Mouse (Mus musculus) neural tube, embryonic 13.5 days (tissue): ENCODE measurements around the gene Mpzl1. TPM values are rescaled to one million over a fixed set of nuclear protein-coding genes. Genes with fewer than 3 reads are reported as not detected.

Experiments
- ATAC-seq: fragments of 200-750 bp; cut with Nextera tagmentation; 2 replicates; pipeline ENCODE4 v1.8.0; 2017; ENCODE audit warnings: low read depth, mild to moderate bottlenecking, moderate TSS enrichment, moderate library complexity
- H3K27ac ChIP-seq: fragments of 300-500 bp; sonication (generic); replicated peaks from 2 replicates; pipeline ENCODE4 v1.5.1; 2015; ENCODE audit warnings: moderate library complexity, mild to moderate bottlenecking, inconsistent platforms
- H3K27me3 ChIP-seq: fragments of 300-500 bp; sonication (generic); 2 replicates; pipeline ENCODE4 v1.6.1; 2015; ENCODE audit warnings: mild to moderate bottlenecking, inconsistent platforms
- H3K36me3 ChIP-seq: fragments of 300-500 bp; sonication (generic); 2 replicates; pipeline ENCODE4 v1.6.1; 2015; ENCODE audit warnings: mild to moderate bottlenecking, inconsistent platforms
- H3K4me1 ChIP-seq: fragments of 300-500 bp; sonication (generic); replicated peaks from 2 replicates; pipeline ENCODE4 v1.6.1; 2015; ENCODE audit warnings: inconsistent platforms
- H3K4me2 ChIP-seq: fragments of 300-500 bp; sonication (generic); 2 replicates; pipeline ENCODE4 v1.6.1; 2015; ENCODE audit warnings: inconsistent platforms, mild to moderate bottlenecking, moderate library complexity
- H3K4me3 ChIP-seq: fragments of 300-500 bp; sonication (generic); 2 replicates; pipeline ENCODE4 v1.5.1; 2015; ENCODE audit warnings: mild to moderate bottlenecking, inconsistent platforms
- H3K9ac ChIP-seq: fragments of 300-500 bp; sonication (generic); 2 replicates; pipeline ENCODE4 v1.6.1; 2015; ENCODE audit warnings: moderate library complexity, mild to moderate bottlenecking, inconsistent platforms
- H3K9me3 ChIP-seq: fragments of 300-500 bp; sonication (generic); 2 replicates; pipeline ENCODE4 v1.6.1; 2016; ENCODE audit warnings: inconsistent platforms
- WGBS: fragments of 180-500 bp; shearing (Covaris S2); methylation state at CpG from one replicate; pipeline ENCODE4 v1.1.7; 2015; 5-methylcytosine and 5-hydroxymethylcytosine counted together
- polyA plus RNA-seq: library from polyadenylated mRNA; unstranded; fragments of >200 nt; fragmentation: Nextera tagmentation; extraction: Ambion mirVana; gene quantifications from 2 replicates; pipeline ENCODE4 v1.2.1, GENCODE M21; 2015

Mpzl1 gene
- polyA plus RNA-seq, 1 experiment from 2014 or later: 159 TPM

DNA sequence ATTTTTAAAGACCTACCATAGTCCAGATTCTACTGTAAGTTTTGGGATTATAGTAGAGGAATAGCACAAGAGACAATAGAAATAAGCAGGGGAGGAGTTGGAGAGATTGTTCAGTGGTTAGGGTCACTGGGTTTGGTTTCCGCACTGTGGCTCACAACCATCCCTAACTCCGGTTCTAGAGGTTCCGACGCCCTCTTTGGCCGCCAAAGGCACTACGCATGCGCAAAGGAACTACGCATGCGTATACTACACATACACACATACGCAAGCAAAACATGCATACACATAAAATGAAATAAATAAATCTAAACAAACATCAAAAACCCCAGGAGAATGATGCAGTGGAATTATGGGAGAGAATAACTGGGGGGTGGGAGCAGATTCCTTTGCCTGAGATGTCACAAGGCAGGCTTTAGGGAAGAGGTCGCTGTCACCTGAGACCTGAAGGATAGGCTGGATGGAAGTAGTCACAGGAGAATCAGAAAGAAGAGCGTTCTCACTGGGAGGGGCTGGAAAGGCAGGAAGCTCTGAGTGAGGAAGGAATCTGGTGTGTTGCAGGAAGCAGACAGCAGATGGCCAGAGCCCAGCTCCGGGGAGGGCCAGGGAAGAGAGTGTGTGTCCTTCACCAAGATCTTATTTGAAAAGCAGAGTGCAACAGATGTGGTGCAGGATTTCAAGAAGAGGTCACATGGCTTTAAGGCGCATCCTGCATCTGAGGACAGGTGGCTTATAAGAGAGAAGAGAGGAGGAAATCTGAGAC lies 19.0 kb upstream of the Mpzl1 start:
- ATAC-seq: no peak
- Histone ChIP-seq H3K36me3 (no peaks in the 10 kb centered on the region), H3K9ac (no peak overlapping the region), H3K4me2 (no peak overlapping the region), H3K27ac (no peak overlapping the region), H3K9me3 (no peaks in the 10 kb centered on the region), H3K4me1 (no peaks in the 10 kb centered on the region), H3K4me3 (no peak overlapping the region), H3K27me3 (no peaks in the 10 kb centered on the region)
- WGBS: 87% methylated on average over 14 of the region's 14 CpGs

DNA sequence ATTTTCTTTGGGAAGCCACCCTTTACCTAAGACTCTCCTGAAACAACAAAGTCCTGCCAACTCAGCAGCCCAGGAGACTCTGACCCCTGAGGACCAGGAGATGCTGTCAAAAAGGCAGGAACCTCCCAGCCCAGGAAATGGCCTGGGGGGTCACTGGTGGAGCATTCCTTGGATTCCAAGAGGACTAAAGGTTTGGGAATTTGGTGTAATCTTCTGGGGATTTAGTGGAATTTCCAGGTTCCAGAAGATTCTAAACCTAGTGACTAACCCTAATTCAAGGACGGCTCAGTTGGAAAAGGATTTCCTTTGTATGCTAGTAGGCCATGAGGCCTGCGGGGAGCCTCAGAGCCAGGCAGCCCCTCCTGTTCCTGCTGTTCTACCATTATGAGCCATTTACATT lies 18.2 kb upstream of the Mpzl1 start:
- Histone ChIP-seq H3K9ac (no peak overlapping the region), H3K4me2 (no peak overlapping the region), H3K9me3 (no peaks in the 10 kb centered on the region), H3K4me1 (no peaks in the 10 kb centered on the region), H3K27ac (no peak overlapping the region), H3K36me3 (no peaks in the 10 kb centered on the region), H3K4me3 (no peak overlapping the region), H3K27me3 (no peaks in the 10 kb centered on the region)
- WGBS: 75% methylated on average over 2 of the region's 2 CpGs
- no peak for ATAC-seq

DNA sequence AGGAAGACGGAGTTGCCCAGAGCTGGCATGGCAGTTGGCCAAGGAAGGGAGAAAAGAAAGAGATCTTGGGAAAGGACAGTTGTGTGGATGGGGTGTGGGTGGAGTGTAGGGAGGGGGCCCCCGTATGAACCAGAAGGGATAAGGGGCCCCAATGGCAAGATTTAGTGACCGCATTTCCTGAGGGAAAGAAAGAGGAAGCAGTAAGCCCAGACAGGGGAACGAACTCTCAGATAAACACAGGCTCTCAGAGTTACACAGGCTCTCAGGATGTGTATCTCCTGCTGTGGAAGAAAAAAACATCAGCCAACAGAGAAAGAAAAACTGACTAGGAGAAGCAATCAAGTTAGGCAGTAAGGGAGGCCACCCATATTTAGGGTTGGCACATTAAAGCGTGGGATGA lies 16.8 kb upstream of the Mpzl1 start:
- no peak for ATAC-seq
- WGBS: 69% methylated on average over 5 of the region's 5 CpGs
- no peak overlapping the region for H3K4me3 ChIP-seq
- H3K4me1 ChIP-seq: no peaks in the 10 kb centered on the region
- H3K27ac ChIP-seq: no peak overlapping the region
- H3K27me3 ChIP-seq: no peaks in the 10 kb centered on the region
- no peak overlapping the region for H3K9ac ChIP-seq
- no peaks in the 10 kb centered on the region for H3K9me3 ChIP-seq
- no peak overlapping the region for H3K4me2 ChIP-seq
- no peaks in the 10 kb centered on the region for H3K36me3 ChIP-seq

DNA sequence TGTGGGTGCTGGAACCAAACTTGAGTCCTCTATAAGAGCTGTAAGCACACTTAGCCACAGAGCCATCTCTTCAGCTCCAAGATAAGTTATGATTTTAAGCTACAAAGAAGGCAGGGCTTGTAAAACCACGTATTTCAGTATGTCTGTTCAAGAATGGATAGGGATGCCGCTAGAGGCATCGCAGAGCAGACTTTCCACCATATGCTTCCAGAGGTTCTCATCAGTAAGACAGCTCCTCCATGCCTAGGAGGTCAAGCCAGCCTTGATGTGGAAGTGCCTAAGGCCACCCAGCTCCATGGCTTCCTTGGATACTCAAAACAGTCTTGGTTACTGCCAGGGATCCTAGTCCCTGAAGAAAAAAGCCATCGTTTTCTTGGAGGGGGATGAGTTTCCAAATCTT lies 10.8 kb upstream of the Mpzl1 start:
- ATAC-seq: no peak
- WGBS: 84% methylated on average over 4 of the region's 4 CpGs

DNA sequence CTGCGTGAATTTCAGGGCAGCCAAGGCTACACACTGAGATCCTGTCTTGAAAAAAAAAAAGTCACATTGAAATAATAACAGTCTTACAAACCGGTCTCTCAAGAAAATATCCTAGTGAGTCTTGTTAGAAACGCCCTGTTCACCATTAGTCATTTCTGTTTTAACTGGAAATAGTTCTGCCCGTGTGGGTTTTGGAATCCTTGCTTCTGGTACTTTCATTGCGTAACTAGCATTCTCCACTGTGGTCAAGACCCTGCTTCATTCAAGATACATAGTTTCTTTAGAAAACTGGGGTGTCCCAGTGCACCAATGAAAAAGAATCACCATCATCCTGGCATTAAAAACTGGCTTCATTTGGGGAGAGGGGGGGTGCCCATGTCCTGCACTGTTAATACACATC lies 9.4 kb upstream of the Mpzl1 start:
- Histone ChIP-seq H3K4me1 (no peaks in the 10 kb centered on the region), H3K4me2 (no peak overlapping the region)

More for the DNA sequence above, 10.8 kb upstream of the Mpzl1 start:
- Histone ChIP-seq H3K27ac (no peak overlapping the region), H3K4me2 (no peak overlapping the region), H3K9ac (no peak overlapping the region), H3K4me1 (no peaks in the 10 kb centered on the region), H3K36me3 (no peaks in the 10 kb centered on the region), H3K4me3 (no peak overlapping the region), H3K9me3 (no peaks in the 10 kb centered on the region), H3K27me3 (no peaks in the 10 kb centered on the region)

DNA sequence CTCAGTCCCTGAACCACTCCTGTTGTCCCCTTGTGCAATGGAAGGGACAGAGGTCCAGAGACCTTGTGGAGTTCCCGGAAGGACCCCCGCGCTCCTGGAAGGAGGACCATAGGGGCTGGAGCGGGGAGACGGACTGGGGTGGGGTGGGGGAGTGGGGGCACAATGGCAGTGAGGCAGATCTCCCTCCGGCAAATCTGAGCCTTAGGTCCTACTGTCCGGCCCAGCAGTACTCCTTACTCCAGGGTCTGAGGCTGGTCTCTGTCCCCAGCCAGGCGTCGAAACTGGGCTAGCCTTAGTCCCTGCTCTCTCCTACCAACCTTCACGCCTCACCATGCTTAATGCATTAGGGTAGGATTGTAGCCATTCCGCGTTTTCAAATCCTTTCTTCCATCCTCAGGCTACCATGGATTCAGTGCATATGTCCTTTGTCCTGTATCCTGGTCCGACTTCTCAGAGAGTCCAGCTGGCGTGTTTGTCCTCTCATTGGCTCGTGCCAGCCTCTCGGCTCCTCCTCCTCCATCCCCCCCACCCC lies 8.5 kb upstream of the Mpzl1 start:
- no peaks in the 10 kb centered on the region for H3K9me3 ChIP-seq
- ATAC-seq: peak; percentile 87
- under 1% methylated on average over 16 of the region's 16 CpGs for WGBS
- H3K27me3 ChIP-seq: no peaks in the 10 kb centered on the region
- no peaks in the 10 kb centered on the region for H3K36me3 ChIP-seq
- peak overlapping the region; percentile 57 for H3K4me2 ChIP-seq
- H3K27ac ChIP-seq: peak overlapping the region; percentile 93
- H3K4me3 ChIP-seq: peak overlapping the region; percentile 72
- H3K9ac ChIP-seq: peak overlapping the region; percentile 90
- H3K4me1 ChIP-seq: no peaks in the 10 kb centered on the region

More for the DNA sequence above, 9.4 kb upstream of the Mpzl1 start:
- WGBS: 72% methylated on average over 5 of the region's 5 CpGs
- H3K9ac ChIP-seq: no peak overlapping the region
- no peak overlapping the region for H3K4me3 ChIP-seq
- no peak for ATAC-seq
- no peaks in the 10 kb centered on the region for H3K36me3 ChIP-seq
- no peaks in the 10 kb centered on the region for H3K9me3 ChIP-seq
- H3K27me3 ChIP-seq: no peaks in the 10 kb centered on the region
- no peak overlapping the region for H3K27ac ChIP-seq

DNA sequence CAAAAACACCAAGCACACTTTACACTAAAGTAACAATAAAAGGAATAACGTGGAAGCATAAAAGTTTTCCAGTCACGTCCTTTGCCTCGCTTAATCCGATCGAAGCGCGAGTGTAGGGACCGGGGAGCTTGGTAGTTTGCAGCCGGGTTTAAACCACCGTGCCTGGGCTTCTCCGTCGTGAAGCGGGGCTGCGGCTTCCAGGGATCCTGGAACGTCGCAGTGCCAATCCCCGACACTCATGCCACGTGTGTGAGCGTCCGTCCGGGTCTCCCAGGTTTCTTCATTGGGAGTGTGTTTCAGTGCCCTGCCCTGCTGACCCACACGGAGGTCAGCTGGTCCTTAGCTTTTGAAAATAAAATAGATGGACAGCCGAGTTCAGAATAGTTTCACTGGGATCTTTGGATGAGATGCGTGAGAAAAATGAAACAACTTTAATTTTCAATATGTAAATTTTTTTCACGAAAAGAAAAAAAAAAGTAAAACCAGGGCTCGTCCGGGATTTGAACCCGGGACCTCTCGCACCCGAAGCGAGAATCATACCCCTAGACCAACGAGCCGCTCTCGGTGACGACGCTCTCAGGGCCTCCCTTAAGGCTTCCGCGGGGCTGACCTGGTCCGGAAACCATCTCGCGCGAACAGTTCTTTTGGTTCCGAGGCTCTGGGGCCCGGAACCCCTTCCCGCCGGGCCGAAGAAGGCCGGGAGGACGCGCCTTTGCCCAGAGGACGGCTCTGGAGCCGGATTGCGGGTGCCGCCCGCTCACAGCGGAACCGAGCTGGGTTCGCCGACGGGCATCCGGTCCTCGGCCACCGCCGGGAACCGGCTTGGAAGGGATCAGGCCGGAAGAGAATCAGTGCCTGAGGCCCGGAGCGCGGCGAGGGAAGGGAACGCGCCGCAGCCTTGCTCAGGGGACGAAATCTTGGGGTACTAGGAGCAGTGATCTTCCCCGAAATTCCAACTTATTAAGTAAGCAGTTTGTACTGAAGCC lies 7.7 kb upstream of the Mpzl1 start:
- no peaks in the 10 kb centered on the region for H3K27me3 ChIP-seq
- ATAC-seq: peak; percentile 88
- under 1% methylated on average over 75 of the region's 75 CpGs for WGBS

DNA sequence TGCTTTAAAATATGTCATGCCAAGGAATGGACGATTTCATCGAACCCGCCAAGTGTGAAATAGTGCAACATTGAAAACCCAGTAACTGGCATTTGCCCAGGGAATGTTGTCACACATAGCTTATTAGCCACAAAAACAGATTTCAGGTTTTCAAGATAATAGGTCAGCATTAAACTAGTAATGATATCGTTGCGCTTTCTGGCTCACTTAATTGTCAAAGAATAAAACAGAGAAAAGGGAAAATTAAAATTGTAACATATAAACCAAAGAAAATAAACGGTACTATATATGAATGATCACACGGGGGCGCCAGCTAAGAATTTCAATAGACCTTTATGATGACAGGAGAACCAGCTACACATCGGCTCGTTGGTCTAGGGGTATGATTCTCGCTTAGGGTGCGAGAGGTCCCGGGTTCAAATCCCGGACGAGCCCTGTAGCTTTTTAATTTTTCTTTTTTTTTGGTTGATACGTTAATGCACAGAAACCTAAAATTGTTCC lies 7.0 kb upstream of the Mpzl1 start:
- Histone ChIP-seq H3K27ac (0 out of 2 replicates have a peak overlapping the region, but pooled peaks have one; percentile 28), H3K9ac (peak overlapping the region; percentile 65), H3K9me3 (no peaks in the 10 kb centered on the region), H3K4me2 (peak overlapping the region; percentile 57), H3K36me3 (no peaks in the 10 kb centered on the region), H3K27me3 (no peaks in the 10 kb centered on the region), H3K4me1 (no peaks in the 10 kb centered on the region), H3K4me3 (peak overlapping the region; percentile 72)
- 5% methylated on average over 16 of the region's 16 CpGs for WGBS
- peak; percentile 44; the same call in 1 of the 2 replicates for ATAC-seq

More for the DNA sequence above, 7.7 kb upstream of the Mpzl1 start:
- Histone ChIP-seq H3K36me3 (no peaks in the 10 kb centered on the region), H3K9me3 (no peaks in the 10 kb centered on the region), H3K9ac (peak overlapping the region; percentile 90), H3K4me1 (no peaks in the 10 kb centered on the region), H3K4me2 (peak overlapping the region; percentile 57), H3K27ac (peak overlapping the region; percentile 93), H3K4me3 (peak overlapping the region; percentile 72)

DNA sequence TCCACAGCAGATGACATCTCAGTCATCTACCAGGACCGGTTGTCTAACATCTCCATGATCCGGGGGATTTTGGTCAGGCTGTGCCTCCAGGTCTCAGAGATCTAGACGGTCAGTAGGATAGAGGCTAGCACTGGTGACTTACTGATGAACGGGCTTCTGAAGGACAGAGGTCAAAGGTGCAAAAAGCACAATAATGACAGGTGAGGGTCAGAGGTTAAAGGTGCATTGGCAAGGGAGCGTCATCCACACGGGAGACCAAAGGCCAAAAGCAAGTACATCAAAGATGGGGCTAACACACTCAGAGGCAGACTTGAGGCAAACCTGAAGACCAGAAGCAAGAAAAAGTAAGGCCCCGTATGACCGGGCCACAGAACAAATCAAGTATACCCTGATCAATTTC lies 2.0 kb upstream of the Mpzl1 start:
- Histone ChIP-seq H3K4me2 (no peak overlapping the region), H3K4me1 (peaks cover 32% of the 10 kb centered on the region), H3K9me3 (no peaks in the 10 kb centered on the region), H3K4me3 (no peak overlapping the region), H3K27ac (no peak overlapping the region), H3K27me3 (no peaks in the 10 kb centered on the region), H3K9ac (no peak overlapping the region), H3K36me3 (no peaks in the 10 kb centered on the region)
- no peak for ATAC-seq
- 88% methylated on average over 8 of the region's 8 CpGs for WGBS

DNA sequence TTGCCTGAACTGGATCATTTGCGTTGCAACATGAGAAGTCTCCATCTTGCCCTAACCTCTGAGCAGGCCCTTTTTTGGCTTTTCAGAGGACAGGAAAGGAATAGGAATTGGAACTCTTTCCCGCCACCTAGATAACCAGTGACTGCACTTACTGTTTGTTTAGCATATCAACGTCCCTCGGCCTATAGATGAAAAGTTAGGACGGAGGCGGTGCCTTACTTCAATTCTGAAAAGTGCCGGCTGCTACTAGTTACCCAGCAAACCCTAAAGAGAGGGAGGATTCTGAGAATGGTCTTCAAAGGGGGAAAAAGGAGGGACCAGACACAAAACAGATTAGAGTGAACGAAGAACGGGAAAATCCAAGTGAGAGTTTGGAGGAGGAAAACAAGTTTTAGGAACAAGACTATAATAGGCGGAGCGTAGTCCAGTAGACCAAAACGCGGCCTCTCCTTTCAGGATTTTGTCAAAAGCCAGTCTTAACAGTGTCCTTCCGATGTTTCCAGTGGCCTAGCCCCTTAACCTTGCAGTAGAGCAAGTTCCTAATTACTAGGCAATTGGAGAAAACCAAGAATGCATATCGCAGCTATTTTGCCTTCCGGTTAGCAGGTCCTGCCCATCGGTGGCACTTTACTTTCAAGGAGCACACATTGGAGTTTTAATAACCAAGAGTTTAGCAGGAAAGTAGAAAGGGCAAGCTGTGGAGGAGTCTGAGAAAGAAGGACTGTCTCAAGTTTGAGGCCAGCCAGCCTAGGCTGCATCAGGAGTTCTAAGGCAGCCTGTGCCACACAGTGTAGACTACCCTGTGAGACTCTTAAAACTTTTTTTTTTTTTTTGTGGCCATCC lies 938 bp upstream of the Mpzl1 start:
- H3K4me3 ChIP-seq: peak overlapping the region; percentile 86
- peak overlapping the region; percentile 65 for H3K9ac ChIP-seq
- H3K9me3 ChIP-seq: no peaks in the 10 kb centered on the region
- no peaks in the 10 kb centered on the region for H3K36me3 ChIP-seq
- 29% methylated on average over 17 of the region's 17 CpGs for WGBS
- ATAC-seq: no peak
- H3K4me1 ChIP-seq: peaks cover 39% of the 10 kb centered on the region
- peak overlapping the region; percentile 98 for H3K27ac ChIP-seq
- H3K4me2 ChIP-seq: peak overlapping the region; percentile 61
- no peaks in the 10 kb centered on the region for H3K27me3 ChIP-seq

DNA sequence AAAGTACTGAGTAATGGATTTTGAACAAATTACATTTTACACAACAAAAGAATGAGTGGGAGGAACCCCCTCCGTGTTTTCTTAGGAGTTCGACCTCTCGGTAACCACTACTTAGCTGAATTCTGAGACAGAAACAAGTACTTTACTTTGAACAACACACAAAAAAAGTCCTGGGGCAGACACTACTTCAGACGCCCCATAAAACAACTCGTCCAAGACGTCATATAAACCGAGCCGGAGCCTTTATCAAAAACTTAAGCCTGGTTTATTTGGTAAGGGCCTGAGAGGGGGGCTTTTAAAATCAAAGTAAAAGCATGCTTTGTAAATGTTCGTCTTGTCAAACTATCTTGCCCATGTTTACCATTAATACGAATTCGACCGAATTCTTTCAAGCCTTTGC lies 993 bp downstream of the Mpzl1 start:
- H3K27me3 ChIP-seq: no peaks in the 10 kb centered on the region
- no peaks in the 10 kb centered on the region for H3K36me3 ChIP-seq
- peak overlapping the region; percentile 61 for H3K4me2 ChIP-seq
- peak overlapping the region; percentile 98; the same call in 1 of the 2 replicates for H3K27ac ChIP-seq
- 2% methylated on average over 12 of the region's 12 CpGs for WGBS
- peak overlapping the region; percentile 91 for H3K9ac ChIP-seq
- peaks cover 52% of the 10 kb centered on the region for H3K4me1 ChIP-seq
- peak overlapping the region; percentile 86 for H3K4me3 ChIP-seq
- ATAC-seq: no peak
- H3K9me3 ChIP-seq: no peaks in the 10 kb centered on the region
